Mouse (Mus musculus) thymus, adult 18-20 months (tissue): ENCODE data around the gene Frmpd3.

Source experiments
- DNase-seq, 2 experiments: peaks; one replicate each; pipeline ENCODE4 v3.0.0; 2022; ENCODE audit warnings: mixed read lengths in 2 of 2

The Frmpd3 gene

DNA sequence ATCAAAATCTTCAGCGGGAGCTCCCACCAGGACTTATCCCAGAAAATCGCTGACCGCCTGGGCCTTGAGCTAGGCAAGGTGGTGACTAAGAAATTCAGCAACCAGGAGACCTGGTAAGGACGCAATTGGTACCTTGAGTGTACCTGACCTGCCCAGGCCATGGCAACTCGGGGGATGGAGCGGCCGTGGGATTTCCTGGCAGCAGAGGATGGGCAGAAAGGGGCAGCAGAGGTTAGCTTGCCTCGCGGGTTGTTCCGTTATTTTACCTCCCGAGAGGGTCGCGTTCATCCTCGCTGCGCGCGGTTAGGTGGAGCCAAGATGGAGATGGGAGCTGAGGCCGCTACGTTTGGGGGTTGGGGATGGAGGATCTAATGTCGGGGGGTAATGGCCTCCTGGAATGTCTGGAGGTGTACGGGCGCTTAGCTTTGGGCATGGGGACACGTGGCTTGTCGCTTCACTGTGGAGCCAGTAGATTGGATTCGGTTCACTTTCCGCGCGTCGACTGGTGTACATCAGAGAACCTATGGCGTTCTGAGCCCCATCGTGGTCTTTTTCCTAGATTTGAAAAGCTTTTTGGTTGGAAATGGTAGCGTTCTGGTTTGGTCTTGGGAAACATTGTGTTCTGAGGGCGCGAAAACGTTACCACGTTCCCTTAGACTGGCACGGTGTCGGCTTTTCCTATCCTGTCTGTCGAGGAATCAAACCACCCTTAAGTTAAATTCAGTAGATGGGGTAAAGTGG lies 114.9 kb downstream of the Frmpd3 start:
- DNase-seq: peak in 1 of 2 experiments; percentile 4

DNA sequence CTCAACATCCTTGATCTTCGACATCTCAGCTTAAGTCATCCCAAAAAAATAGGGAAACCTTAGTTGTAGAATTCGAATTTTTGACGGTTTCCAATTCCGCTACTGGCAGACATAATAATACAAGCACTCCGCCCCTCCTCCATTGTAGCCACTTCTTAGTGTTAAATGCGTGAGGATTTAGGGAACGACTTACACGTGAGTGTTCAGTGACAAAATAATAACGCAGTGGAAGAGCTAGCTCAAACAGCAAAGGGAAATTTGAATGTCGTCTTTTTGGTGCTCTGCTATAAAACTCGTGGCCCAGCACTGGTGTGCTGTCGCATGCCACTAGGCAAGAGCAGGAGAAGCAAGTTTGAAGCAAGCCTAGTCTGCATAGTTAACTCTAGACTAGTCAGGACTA lies 115.4 kb downstream of the Frmpd3 start:
- DNase-seq: no peak

DNA sequence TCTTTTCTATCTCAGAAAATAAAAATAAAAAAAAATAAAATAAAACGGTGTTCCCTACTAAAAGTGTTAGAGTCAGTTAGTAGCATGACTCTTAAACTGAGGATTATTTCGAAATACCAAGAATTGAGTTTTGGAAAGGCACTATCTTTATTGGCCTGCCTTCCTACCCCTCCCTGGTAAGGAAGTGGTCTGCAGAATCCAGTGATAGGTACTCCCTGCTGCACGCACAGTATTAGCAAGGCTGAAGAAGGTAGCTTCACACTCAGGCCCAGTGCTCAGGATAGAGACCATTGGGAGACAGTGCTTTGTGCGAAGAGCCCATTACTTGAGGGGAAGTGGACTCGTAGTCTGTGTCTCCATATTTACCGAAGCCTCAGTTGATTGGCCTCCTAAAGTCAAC lies 136.2 kb downstream of the Frmpd3 start:
- DNase-seq: no peak

- peak in 1 of 2 experiments; percentile 24 for DNase-seq
Observed at GRCm38 (mm10) chrX:140479171-140479570, 137.1 kb downstream of the Frmpd3 start.
